Mouse (Mus musculus): ENCODE results near the gene B4galt2. TPM values are rescaled to one million over a fixed set of nuclear protein-coding genes. Genes with fewer than 3 reads are reported as not detected.
A peak's percentile ranks its signal among the peaks of the same experiment; 100 is the strongest.

B4galt2 gene
- polyA plus RNA-seq (2015; fragmentation: Nextera tagmentation; extraction: Ambion mirVana) = 17.7 and 19.8 TPM in 2 replicates

DNA sequence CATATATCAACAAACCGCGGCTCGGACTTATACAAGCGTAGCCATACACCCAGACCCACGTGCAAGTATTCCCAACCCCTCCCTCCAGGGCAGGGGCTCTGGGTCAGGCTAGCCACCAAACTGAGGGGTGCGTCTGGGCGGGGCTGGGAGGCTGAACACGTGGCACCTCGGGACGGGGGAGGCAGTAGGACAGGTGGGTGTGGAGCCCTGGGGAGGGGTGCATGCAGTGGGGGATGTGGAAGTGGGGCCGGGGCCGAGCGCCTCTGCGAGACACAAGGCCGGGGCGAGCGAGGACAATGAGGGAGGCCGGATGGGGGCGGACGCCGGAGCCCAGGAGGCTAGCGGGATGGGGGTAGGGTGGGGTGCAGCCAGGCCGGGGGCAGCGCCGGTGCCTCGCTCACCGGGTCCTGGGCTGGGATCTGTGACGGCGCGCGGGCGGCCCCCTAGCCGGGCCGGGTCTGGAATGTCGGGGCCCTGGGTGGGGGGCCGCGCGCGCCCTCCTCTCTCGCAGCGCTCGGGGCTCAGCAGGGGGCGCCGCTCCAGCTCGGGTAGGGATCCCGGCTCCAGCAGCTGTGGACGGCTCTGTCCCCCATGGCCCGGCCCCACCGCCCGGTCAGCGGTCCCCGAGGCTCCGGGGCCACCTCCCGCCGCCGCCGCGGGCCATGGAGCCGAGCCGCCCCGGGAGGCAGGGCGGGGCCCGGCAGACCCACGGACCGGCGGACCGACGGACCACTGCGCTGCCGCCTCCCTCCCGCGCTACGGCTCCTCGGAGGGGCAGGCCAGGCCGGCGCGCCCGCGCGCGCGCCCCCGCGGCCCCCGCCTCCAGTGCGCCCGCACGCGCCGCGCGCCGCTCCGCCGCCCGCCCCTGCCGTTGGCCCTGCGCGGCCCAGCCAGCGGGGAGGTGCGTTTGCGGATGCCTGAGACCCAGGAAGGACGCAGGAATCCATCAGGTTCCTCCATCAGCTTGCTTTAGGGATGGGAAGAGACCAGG lies at the start of gene B4galt2:
TSS of gene B4galt2 (minus strand) at position 787 of the 991 bp plus-strand sequence.
- H3K27me3 ChIP-seq = no peaks in the 10 kb centered on the region
- H3K9me3 ChIP-seq (replicated peaks) = no peaks in the 10 kb centered on the region
- peak; percentile 41 for ATAC-seq (replicated peaks; ENCODE audit: low FRiP score)
- WGBS = under 1% methylated on average over 94 of the region's 103 CpGs
- peak within 1 kb of the TSS; percentile 71 for H3K27ac ChIP-seq
- peak within 1 kb of the TSS; percentile 86 for H3K9ac ChIP-seq
- H3K36me3 ChIP-seq = peaks cover 49% of the 10 kb centered on the region
- peak within 1 kb of the TSS; percentile 84 for H3K4me2 ChIP-seq
- peaks cover 54% of the 10 kb centered on the region for H3K4me1 ChIP-seq
- peak within 1 kb of the TSS; percentile 80 for H3K4me3 ChIP-seq (replicated peaks)

GRCm38 (mm10) chr4:117929391-117929881 lies 46.1 kb upstream of the B4galt2 start, which contains the start of gene Artn:
Gene Artn (minus strand): TSS chr4:117929763.
- Histone ChIP-seq H3K4me3 (replicated peaks) (peak within 1 kb of the TSS; percentile 47), H3K4me1 (peaks cover 38% of the 10 kb centered on the region), H3K9me3 (replicated peaks) (no peaks in the 10 kb centered on the region), H3K4me2 (peak within 1 kb of the TSS; percentile 82), H3K36me3 (0 out of 2 replicates have a peak, but pooled peaks cover 2% of the 10 kb centered on the region), H3K9ac (peak within 1 kb of the TSS; percentile 37; the same call in 1 of the 2 replicates), H3K27ac (peak within 1 kb of the TSS; percentile 67), H3K27me3 (peaks cover 45% of the 10 kb centered on the region)
- ATAC-seq (replicated peaks; ENCODE audit: low FRiP score) = peak; percentile 72
- WGBS = under 1% methylated on average over 33 of the region's 33 CpGs

DNA sequence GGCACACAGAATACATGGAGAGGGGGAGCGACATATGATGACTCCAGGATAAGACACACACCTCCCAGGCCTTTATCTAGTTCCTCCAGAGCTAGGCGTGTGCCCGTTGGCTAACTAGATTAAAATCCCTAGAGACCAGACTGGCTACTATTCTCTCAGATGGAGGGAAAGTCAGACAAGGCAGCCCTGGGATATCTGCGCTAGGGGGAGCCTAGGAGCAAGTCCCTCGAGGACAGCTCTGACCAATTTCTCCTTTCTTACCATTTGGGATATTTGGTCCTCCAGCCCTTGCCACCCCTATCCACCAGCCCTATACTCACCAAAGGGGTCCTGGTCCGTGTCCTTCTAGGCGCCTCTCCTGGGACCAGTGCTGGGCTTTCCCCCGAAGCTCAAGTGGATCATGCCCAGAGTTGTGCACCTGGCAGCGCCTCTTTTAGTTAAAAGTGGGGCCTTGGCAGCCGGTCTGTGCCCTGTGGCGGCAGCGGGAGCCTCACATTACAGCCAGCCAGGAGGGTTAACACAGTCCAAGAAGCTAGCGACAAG lies 45.5 kb upstream of the B4galt2 start:
- WGBS = 2% methylated on average over 13 of the region's 13 CpGs
- Histone ChIP-seq H3K4me2 (peak overlapping the region; percentile 82), H3K4me1 (peaks cover 38% of the 10 kb centered on the region), H3K9me3 (replicated peaks) (no peaks in the 10 kb centered on the region), H3K36me3 (0 out of 2 replicates have a peak, but pooled peaks cover 2% of the 10 kb centered on the region), H3K9ac (peak overlapping the region; percentile 37; the same call in 1 of the 2 replicates), H3K27ac (peak overlapping the region; percentile 67), H3K4me3 (replicated peaks) (peak overlapping the region; percentile 47), H3K27me3 (peaks cover 45% of the 10 kb centered on the region)
- ATAC-seq (replicated peaks; ENCODE audit: low FRiP score) = peak; percentile 68

- Histone ChIP-seq H3K27me3 (peaks cover 46% of the 10 kb centered on the region), H3K9ac (no peak overlapping the region), H3K27ac (no peak overlapping the region), H3K9me3 (replicated peaks) (no peaks in the 10 kb centered on the region), H3K4me1 (peaks cover 38% of the 10 kb centered on the region), H3K4me3 (replicated peaks) (no peak overlapping the region), H3K4me2 (peak overlapping the region; percentile 82), H3K36me3 (0 out of 2 replicates have a peak, but pooled peaks cover 2% of the 10 kb centered on the region)
- 0 out of 2 replicates have a peak, but pooled peaks have one; percentile 3 for ATAC-seq (replicated peaks; ENCODE audit: low FRiP score)
- 11% methylated on average over 6 of the region's 6 CpGs for WGBS
These were observed 44.9 kb upstream of the B4galt2 start for GRCm38 (mm10) chr4:117928234-117928633.

GRCm38 (mm10) chr4:117926545-117927482 lies 43.5 kb upstream of the B4galt2 start:
- peak overlapping the region; percentile 97 for H3K4me2 ChIP-seq
- H3K4me3 ChIP-seq (replicated peaks) = peak overlapping the region; percentile 52
- peak overlapping the region; percentile 44 for H3K9ac ChIP-seq
- under 1% methylated on average over 71 of the region's 71 CpGs for WGBS
- peak; percentile 45; the same call in 1 of the 2 replicates for ATAC-seq (replicated peaks; ENCODE audit: low FRiP score)
- H3K36me3 ChIP-seq = no peaks in the 10 kb centered on the region
- H3K27me3 ChIP-seq = peaks cover 55% of the 10 kb centered on the region
- H3K4me1 ChIP-seq = peaks cover 38% of the 10 kb centered on the region
- no peak overlapping the region for H3K27ac ChIP-seq
- no peaks in the 10 kb centered on the region for H3K9me3 ChIP-seq (replicated peaks)

DNA sequence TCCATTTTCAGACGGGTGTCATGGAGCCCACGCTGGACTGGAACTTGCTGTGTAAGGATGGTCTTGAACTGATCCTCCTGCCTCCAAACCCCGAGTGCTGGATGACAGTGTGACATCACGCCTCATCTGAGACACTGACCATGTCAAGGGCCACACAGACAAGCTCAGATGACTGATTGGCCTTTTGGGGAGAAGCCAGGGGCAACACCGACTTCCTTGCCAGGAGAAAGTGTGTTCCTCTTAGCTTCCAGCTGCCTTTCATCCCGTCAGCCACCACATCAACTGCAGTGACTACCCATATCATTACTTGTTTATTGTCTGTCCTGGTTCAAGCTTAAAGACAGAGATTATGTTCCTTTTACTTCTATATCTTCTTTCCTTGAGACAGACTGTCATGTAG lies 41.6 kb upstream of the B4galt2 start:
- no peak overlapping the region for H3K9ac ChIP-seq
- no peak overlapping the region for H3K27ac ChIP-seq
- no peak overlapping the region for H3K4me2 ChIP-seq
- peaks cover 49% of the 10 kb centered on the region for H3K27me3 ChIP-seq
- 56% methylated on average over 5 of the region's 6 CpGs for WGBS
- no peaks in the 10 kb centered on the region for H3K9me3 ChIP-seq (replicated peaks)
- peaks cover 36% of the 10 kb centered on the region for H3K4me1 ChIP-seq
- no peak for ATAC-seq (replicated peaks; ENCODE audit: low FRiP score)
- H3K36me3 ChIP-seq = no peaks in the 10 kb centered on the region
- no peak overlapping the region for H3K4me3 ChIP-seq (replicated peaks)

DNA sequence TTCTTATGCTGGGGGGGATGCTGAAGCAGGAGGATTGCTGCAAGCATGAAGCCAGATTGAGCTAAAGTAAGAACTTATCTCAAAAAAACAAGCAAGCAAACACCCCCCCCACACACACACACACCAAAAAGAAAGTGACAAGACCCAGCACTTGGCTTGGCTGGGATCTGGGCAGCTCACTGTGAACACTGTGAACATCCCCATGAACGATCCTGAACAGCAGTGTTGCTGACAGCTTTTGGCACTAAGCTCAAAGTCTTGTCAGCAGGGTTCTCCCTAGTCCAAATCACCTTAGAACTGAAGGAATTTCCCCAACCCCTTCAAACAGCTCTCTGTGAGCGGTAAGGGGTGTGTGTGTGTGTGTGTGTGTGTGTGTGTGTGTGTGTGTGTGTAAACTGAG lies 40.2 kb upstream of the B4galt2 start:
- Histone ChIP-seq H3K27me3 (peaks cover 47% of the 10 kb centered on the region), H3K9ac (no peak overlapping the region), H3K4me2 (no peak overlapping the region), H3K9me3 (replicated peaks) (no peaks in the 10 kb centered on the region), H3K36me3 (no peaks in the 10 kb centered on the region), H3K27ac (no peak overlapping the region), H3K4me1 (peaks cover 22% of the 10 kb centered on the region), H3K4me3 (replicated peaks) (no peak overlapping the region)
- ATAC-seq (replicated peaks; ENCODE audit: low FRiP score) = no peak
- WGBS = 55% methylated on average over 2 of the region's 2 CpGs

GRCm38 (mm10) chr4:117921358-117921757 lies 38.1 kb upstream of the B4galt2 start:
- no peak for ATAC-seq (replicated peaks; ENCODE audit: low FRiP score)
- peaks cover 26% of the 10 kb centered on the region for H3K27me3 ChIP-seq
- no peaks in the 10 kb centered on the region for H3K36me3 ChIP-seq
- no peak overlapping the region for H3K9ac ChIP-seq
- peaks cover 4% of the 10 kb centered on the region for H3K4me1 ChIP-seq
- H3K9me3 ChIP-seq (replicated peaks) = no peaks in the 10 kb centered on the region
- H3K27ac ChIP-seq = no peak overlapping the region
- H3K4me3 ChIP-seq (replicated peaks) = no peak overlapping the region
- WGBS = 81% methylated on average over 2 of the region's 2 CpGs
- no peak overlapping the region for H3K4me2 ChIP-seq

DNA sequence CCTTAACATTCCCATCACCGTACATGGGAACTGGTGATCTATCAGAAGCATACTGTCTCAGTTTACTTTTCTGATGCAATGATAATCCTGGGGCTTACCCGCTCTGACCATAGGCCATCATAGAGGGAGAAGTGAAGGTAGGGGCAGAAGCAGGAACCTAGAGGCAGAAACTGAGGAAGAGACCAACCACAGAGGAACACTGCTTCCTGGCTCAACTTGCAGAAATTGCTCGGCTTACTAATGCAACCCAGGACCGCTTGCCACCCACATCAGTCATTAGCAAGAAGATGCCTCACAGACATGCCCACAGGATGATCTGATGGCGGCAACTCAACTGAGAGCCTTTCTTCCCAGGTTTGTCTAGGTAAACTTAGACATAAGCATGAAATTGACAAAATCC lies 35.5 kb upstream of the B4galt2 start:
- H3K4me1 ChIP-seq = peaks cover 16% of the 10 kb centered on the region
- no peaks in the 10 kb centered on the region for H3K36me3 ChIP-seq
- no peak overlapping the region for H3K9ac ChIP-seq
- H3K27ac ChIP-seq = no peak overlapping the region
- no peaks in the 10 kb centered on the region for H3K9me3 ChIP-seq (replicated peaks)
- 84% methylated on average over 5 of the region's 5 CpGs for WGBS
- no peak overlapping the region for H3K4me2 ChIP-seq
- no peak overlapping the region for H3K4me3 ChIP-seq (replicated peaks)
- H3K27me3 ChIP-seq = peaks cover 10% of the 10 kb centered on the region; the same call in 1 of the 2 replicates
- ATAC-seq (replicated peaks; ENCODE audit: low FRiP score) = no peak

- H3K36me3 ChIP-seq = no peaks in the 10 kb centered on the region
- WGBS = 65% methylated on average over 3 of the region's 3 CpGs
- no peaks in the 10 kb centered on the region for H3K9me3 ChIP-seq (replicated peaks)
- no peak for ATAC-seq (replicated peaks; ENCODE audit: low FRiP score)
- H3K27me3 ChIP-seq = peaks cover 10% of the 10 kb centered on the region; the same call in 1 of the 2 replicates
- H3K4me2 ChIP-seq = no peak overlapping the region
- no peak overlapping the region for H3K4me3 ChIP-seq (replicated peaks)
- H3K9ac ChIP-seq = no peak overlapping the region
- H3K4me1 ChIP-seq = peaks cover 21% of the 10 kb centered on the region
- H3K27ac ChIP-seq = no peak overlapping the region
These were observed 35.0 kb upstream of the B4galt2 start for GRCm38 (mm10) chr4:117918261-117918660.

GRCm38 (mm10) chr4:117917847-117918246 lies 34.6 kb upstream of the B4galt2 start:
- H3K27ac ChIP-seq = no peak overlapping the region
- H3K27me3 ChIP-seq = peaks cover 6% of the 10 kb centered on the region; the same call in 1 of the 2 replicates
- 90% methylated on average over 4 of the region's 4 CpGs for whole genome bisulfite sequencing
- H3K9me3 ChIP-seq (replicated peaks) = no peaks in the 10 kb centered on the region
- H3K36me3 ChIP-seq = no peaks in the 10 kb centered on the region
- no peak overlapping the region for H3K4me3 ChIP-seq (replicated peaks)
- ATAC-seq (replicated peaks; ENCODE audit: low FRiP score) = no peak
- no peak overlapping the region for H3K4me2 ChIP-seq
- no peak overlapping the region for H3K9ac ChIP-seq
- H3K4me1 ChIP-seq = peaks cover 25% of the 10 kb centered on the region

Data from kidney, embryonic 15.5 days (tissue).